Mouse (Mus musculus): Measurements from ENCODE around the gene Nol6.
"Not testable (repeated sequence)": the region's sequence is repeated elsewhere in the genome, so short reads cannot be mapped to it uniquely, and the experiment has no call there.

Nol6 gene

DNA sequence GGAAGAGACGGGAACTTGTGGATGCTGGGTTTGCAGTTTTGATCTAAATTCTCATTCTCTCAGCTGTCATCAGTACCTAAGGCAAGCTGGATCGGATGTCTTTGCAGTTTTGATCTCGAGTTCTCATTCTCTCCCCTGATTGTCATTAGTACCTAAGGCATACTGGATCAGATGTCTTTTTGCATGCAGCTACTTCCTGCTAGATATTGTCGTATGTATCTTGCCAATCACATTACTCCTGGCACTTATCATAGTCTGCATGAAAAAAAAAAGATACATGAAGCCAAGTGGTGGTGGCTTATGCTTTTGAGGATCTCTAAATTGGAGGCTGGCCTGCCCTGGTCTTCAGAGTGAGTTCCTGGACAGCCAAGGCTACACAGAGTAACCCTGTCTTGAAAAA, 39.4 kb downstream of the Nol6 start:
- in situ Hi-C loops (cut with MboI, MseI), result no loop called here

DNA sequence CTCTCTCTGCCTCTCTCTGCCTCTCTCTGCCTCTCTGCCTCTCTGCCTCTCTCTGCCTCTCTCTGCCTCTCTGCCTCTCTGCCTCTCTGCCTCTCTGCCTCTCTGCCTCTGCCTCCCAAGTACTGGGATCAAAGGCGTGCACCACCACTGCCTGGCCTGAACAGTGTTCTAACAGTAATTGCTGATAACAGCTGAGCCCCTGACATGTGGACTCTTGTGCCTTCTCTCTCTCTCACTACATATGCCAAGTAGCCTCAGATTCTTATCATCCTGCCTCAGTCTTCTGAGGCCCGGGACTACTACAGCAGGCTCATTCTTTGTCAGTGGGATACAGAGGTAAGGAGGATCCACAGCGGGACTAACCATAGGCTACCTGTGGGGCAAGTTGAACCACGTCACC, 41.5 kb downstream of the Nol6 start:
- in situ Hi-C loops (cut with MboI, MseI), result not testable (repeated sequence)

DNA sequence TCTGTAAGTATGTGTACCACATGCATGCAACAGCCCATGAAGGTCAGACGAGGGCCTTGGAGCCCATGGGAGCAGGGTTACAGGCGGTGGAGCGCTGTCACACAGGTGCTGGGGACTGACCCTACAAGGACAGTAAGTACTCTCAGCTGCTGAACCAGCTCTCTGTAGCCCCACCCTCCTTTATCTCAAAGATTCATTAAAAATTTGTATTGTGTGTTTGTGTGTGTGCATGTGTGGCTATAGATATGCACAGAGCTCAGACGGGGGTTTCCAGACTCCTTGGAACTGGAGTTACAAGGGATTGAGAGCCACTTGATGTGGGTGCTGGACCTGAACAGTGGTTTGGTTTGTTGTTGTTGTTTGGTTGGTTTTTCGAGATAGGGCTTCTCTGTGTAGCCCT, 42.5 kb downstream of the Nol6 start:
- in situ Hi-C loops (cut with MboI, MseI), result no loop called here

DNA sequence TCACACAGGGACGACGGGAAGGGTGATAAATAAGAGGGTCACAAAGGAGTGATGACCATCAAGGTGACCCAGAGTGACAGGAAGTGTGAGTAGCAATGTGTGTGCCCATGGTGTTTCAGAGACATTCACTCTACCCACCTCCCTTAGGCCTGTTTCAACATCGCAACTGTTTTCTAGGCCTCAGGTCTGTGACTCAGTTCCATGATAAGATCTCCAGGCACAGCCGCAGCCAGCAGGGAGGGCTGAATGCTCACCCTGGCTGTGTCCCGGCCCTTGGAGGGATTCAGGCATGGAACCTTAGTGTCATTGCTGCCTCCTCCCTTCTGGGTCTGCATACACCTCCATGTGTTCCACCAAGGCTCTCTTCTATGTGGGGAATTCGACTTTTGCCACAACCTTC, 45.5 kb downstream of the Nol6 start:
- in situ Hi-C loops (cut with MboI, MseI), result no loop called here

DNA sequence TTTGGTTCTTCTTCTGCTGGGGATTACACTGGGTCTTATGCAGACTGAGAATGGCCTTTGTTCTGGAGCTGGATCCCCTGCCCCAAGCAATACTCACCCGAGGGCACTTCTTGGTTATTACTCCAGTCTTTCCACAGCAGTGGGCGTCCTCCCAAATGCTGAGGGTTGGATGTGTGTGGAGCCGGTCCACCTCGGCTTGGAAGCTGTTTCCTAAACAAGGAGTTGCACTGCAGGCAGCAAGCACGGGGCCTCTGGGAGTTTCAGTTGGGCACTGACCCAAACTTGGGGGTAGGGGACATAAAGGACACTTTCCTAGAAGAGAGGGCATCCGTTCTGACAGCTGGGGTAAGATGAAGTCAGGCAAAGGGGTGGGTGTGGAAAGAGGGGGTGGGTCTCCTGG, 49.8 kb downstream of the Nol6 start:
- in situ Hi-C loops (cut with MboI, MseI), result no loop called here

DNA sequence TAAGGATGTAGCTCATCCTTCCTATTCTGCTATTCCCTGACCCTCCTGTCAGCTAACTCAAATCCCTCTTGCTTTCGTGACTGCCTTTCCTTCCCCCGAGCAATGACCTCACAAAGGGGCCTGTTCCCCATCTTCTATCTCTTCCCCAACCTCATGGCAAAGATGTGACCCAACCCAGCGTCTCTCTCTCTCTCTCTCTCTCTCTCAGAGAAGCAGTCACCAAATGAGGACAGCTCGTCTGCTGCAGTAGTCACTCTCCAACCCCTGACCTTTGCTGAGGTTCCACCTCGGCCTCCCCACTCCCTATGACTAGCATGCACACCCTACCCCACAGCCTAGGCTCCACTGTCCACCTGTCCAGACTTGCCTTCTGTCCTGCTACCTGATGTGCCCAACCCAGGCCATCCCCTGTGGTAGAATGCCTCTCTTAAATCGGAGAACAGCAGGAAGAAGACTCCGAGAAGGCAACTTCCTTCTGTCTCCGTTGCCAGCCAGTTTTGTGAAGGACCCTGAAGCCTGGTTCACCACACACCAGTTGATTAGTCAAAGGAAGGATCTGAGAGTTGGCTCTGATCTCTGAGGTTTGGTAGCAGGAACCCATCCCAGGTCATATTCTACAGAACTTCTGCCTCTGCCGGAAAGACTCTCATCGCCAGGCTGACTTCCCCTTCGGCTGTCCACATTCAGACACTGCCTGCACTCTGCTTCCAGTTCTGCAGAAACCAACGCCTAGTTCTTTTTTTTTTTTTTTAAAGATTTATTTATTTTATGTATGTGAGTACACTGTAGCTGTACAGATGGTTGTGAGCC, 51.0 kb downstream of the Nol6 start:
- in situ Hi-C loops (cut with MboI, MseI), result no loop called here

DNA sequence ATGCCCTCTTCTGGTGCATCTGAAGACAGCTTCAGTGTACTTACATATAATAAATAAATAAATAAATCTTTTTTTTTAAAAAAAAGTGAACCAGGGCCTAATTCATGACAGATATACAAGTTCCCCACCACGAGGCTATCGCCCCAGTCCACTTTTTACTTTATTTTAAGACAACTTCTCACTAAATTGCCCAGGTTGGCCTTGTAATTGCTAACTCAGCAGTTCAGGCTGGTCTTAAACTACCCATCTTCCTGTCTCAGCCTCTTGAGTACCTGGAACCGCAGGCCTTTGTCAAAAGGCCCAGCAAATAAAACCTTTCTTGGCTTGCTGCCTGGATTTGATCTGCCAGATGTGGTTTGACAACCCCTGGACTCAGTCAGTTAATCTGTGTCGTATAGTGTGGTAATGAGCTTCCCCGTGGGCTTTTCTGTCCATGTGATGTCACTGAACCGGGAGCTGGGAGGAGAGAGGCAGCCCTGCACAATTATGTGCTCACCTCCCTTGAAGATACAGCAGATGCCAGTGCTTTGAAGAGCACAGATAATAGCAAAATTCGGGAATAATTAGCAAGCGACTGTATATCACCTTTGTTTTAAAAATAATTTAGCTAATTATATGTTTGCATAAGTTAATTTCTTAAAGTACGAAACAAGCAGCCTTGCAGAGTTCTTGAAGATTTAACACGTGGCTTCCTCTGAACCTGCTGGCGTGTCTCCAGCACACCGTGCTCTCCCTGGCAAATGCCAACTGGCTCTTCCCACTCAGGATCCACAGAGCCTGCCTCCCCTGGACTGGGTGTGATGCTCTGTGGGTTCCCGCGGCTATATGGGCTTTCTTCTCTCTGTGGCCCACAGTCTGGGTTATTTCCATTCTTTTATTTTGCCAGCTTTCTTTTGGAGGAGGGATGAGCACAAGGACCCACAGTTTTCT, 52.5 kb downstream of the Nol6 start:
- in situ Hi-C loops (cut with MboI, MseI), result no loop called here

DNA sequence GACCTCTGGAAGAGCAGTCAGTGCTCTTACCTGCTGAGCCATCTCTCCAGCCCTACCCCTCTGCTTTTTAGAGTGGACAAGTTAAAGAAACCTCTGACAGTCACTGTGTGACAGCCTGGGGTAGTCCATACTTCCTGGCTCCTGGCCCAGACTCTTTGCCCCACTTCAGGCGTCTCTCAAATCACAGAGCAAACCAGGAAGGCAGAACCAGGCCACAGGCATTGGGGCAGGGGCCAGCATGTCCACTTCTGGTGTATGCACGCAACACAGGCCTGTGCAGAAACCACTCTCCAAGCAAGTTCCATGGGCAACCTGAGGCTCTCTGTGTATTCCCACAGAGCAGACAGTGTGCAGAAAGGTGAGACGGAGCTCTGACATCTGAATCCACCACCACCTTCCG, 59.1 kb downstream of the Nol6 start:
- in situ Hi-C loops (cut with MboI, MseI), result no loop called here
